Mouse (Mus musculus): Measurements from ENCODE around the gene AW011738. TPM values are rescaled to one million over a fixed set of nuclear protein-coding genes. Genes with fewer than 3 reads are reported as not detected.
A peak's percentile ranks its signal among the peaks of the same experiment; 100 is the strongest.

Gene AW011738
- polyA plus RNA-seq (2012): 0.13 and 0.15 TPM in 2 replicates

- H3K27me3 ChIP-seq (ENCODE audit: control insufficient read depth): peaks cover 70% of the 10 kb centered on the region
- H3K36me3 ChIP-seq (ENCODE audit: control insufficient read depth): no peaks in the 10 kb centered on the region
- H3K4me3 ChIP-seq (replicated peaks): peak within 1 kb of the TSS; percentile 64
- H3K4me1 ChIP-seq (ENCODE audit: control insufficient read depth): peaks cover 47% of the 10 kb centered on the region
- TF ChIP-seq GATA1 (IDR thresholded peaks at IDR 0.05; ENCODE audit: low read length) (no peak), TAL1 (IDR thresholded peaks at IDR 0.05; ENCODE audit: low read length) (no peak)
- H3K9me3 ChIP-seq (ENCODE audit: control insufficient read depth, low read length): peaks cover 10% of the 10 kb centered on the region; the same call in 1 of the 2 replicates
Measured at GRCm38 (mm10) chr4:156203001-156203412, at the start of gene AW011738. Gene AW011738, plus strand, starts transcription at chr4:156203304.

- TF ChIP-seq GATA1 (IDR thresholded peaks at IDR 0.05; ENCODE audit: low read length) (no peak), TAL1 (IDR thresholded peaks at IDR 0.05; ENCODE audit: low read length) (no peak)
- Histone ChIP-seq H3K9me3 (ENCODE audit: control insufficient read depth, low read length) (peaks cover 13% of the 10 kb centered on the region), H3K36me3 (ENCODE audit: control insufficient read depth) (no peaks in the 10 kb centered on the region), H3K27me3 (ENCODE audit: control insufficient read depth) (no peaks in the 10 kb centered on the region), H3K4me1 (ENCODE audit: control insufficient read depth) (no peaks in the 10 kb centered on the region), H3K4me3 (replicated peaks) (no peak overlapping the region)
Measured at GRCm38 (mm10) chr4:156154771-156155170, 48.3 kb upstream of the AW011738 start.

GRCm38 (mm10) chr4:156166477-156166876 lies 36.6 kb upstream of the AW011738 start:
- H3K36me3 ChIP-seq (ENCODE audit: control insufficient read depth): peaks cover 40% of the 10 kb centered on the region
- no peak overlapping the region for H3K4me3 ChIP-seq (replicated peaks)
- H3K9me3 ChIP-seq (ENCODE audit: control insufficient read depth, low read length): peaks cover 15% of the 10 kb centered on the region
- TF ChIP-seq TAL1 (IDR thresholded peaks at IDR 0.05; ENCODE audit: low read length): no peak
- no peak for TF ChIP-seq GATA1 (IDR thresholded peaks at IDR 0.05; ENCODE audit: low read length)
- H3K27me3 ChIP-seq (ENCODE audit: control insufficient read depth): no peaks in the 10 kb centered on the region
- no peaks in the 10 kb centered on the region for H3K4me1 ChIP-seq (ENCODE audit: control insufficient read depth)

GRCm38 (mm10) chr4:156168611-156169010 lies 34.5 kb upstream of the AW011738 start:
- Histone ChIP-seq H3K9me3 (ENCODE audit: control insufficient read depth, low read length) (no peaks in the 10 kb centered on the region), H3K36me3 (ENCODE audit: control insufficient read depth) (peaks cover 61% of the 10 kb centered on the region), H3K4me3 (replicated peaks) (no peak overlapping the region), H3K4me1 (ENCODE audit: control insufficient read depth) (no peaks in the 10 kb centered on the region), H3K27me3 (ENCODE audit: control insufficient read depth) (no peaks in the 10 kb centered on the region)
- TF ChIP-seq TAL1 (IDR thresholded peaks at IDR 0.05; ENCODE audit: low read length): no peak
- no peak for TF ChIP-seq GATA1 (IDR thresholded peaks at IDR 0.05; ENCODE audit: low read length)

GRCm38 (mm10) chr4:156169129-156169528 lies 34.0 kb upstream of the AW011738 start:
- Histone ChIP-seq H3K4me1 (ENCODE audit: control insufficient read depth) (no peaks in the 10 kb centered on the region), H3K27me3 (ENCODE audit: control insufficient read depth) (no peaks in the 10 kb centered on the region), H3K36me3 (ENCODE audit: control insufficient read depth) (peaks cover 66% of the 10 kb centered on the region), H3K4me3 (replicated peaks) (no peak overlapping the region), H3K9me3 (ENCODE audit: control insufficient read depth, low read length) (no peaks in the 10 kb centered on the region)
- no peak for TF ChIP-seq GATA1 (IDR thresholded peaks at IDR 0.05; ENCODE audit: low read length)
- TF ChIP-seq TAL1 (IDR thresholded peaks at IDR 0.05; ENCODE audit: low read length): no peak

GRCm38 (mm10) chr4:156171828-156172227 lies 31.3 kb upstream of the AW011738 start:
- H3K4me1 ChIP-seq (ENCODE audit: control insufficient read depth): no peaks in the 10 kb centered on the region
- H3K4me3 ChIP-seq (replicated peaks): no peak overlapping the region
- peaks cover 83% of the 10 kb centered on the region for H3K36me3 ChIP-seq (ENCODE audit: control insufficient read depth)
- TF ChIP-seq TAL1 (IDR thresholded peaks at IDR 0.05; ENCODE audit: low read length): no peak
- no peak for TF ChIP-seq GATA1 (IDR thresholded peaks at IDR 0.05; ENCODE audit: low read length)
- H3K9me3 ChIP-seq (ENCODE audit: control insufficient read depth, low read length): no peaks in the 10 kb centered on the region
- H3K27me3 ChIP-seq (ENCODE audit: control insufficient read depth): no peaks in the 10 kb centered on the region

- TF ChIP-seq TAL1 (IDR thresholded peaks at IDR 0.05; ENCODE audit: low read length) (no peak), GATA1 (IDR thresholded peaks at IDR 0.05; ENCODE audit: low read length) (no peak)
- Histone ChIP-seq H3K27me3 (ENCODE audit: control insufficient read depth) (no peaks in the 10 kb centered on the region), H3K9me3 (ENCODE audit: control insufficient read depth, low read length) (no peaks in the 10 kb centered on the region), H3K36me3 (ENCODE audit: control insufficient read depth) (peaks cover 62% of the 10 kb centered on the region), H3K4me3 (replicated peaks) (no peak overlapping the region), H3K4me1 (ENCODE audit: control insufficient read depth) (no peaks in the 10 kb centered on the region)
Measured at GRCm38 (mm10) chr4:156177630-156178029, 25.5 kb upstream of the AW011738 start.

GRCm38 (mm10) chr4:156183747-156184146 lies 19.4 kb upstream of the AW011738 start:
- Histone ChIP-seq H3K36me3 (ENCODE audit: control insufficient read depth) (peaks cover 6% of the 10 kb centered on the region), H3K4me3 (replicated peaks) (no peak overlapping the region), H3K9me3 (ENCODE audit: control insufficient read depth, low read length) (no peaks in the 10 kb centered on the region), H3K27me3 (ENCODE audit: control insufficient read depth) (peaks cover 9% of the 10 kb centered on the region), H3K4me1 (ENCODE audit: control insufficient read depth) (peaks cover 37% of the 10 kb centered on the region)
- no peak for TF ChIP-seq GATA1 (IDR thresholded peaks at IDR 0.05; ENCODE audit: low read length)
- TF ChIP-seq TAL1 (IDR thresholded peaks at IDR 0.05; ENCODE audit: low read length): no peak

GRCm38 (mm10) chr4:156184291-156184954 lies 18.7 kb upstream of the AW011738 start:
- Histone ChIP-seq H3K4me1 (ENCODE audit: control insufficient read depth) (peaks cover 43% of the 10 kb centered on the region), H3K4me3 (replicated peaks) (no peak overlapping the region), H3K27me3 (ENCODE audit: control insufficient read depth) (peaks cover 9% of the 10 kb centered on the region), H3K36me3 (ENCODE audit: control insufficient read depth) (no peaks in the 10 kb centered on the region; the same call in 1 of the 2 replicates), H3K9me3 (ENCODE audit: control insufficient read depth, low read length) (no peaks in the 10 kb centered on the region)
- TF ChIP-seq GATA1 (IDR thresholded peaks at IDR 0.05; ENCODE audit: low read length) (no peak), TAL1 (IDR thresholded peaks at IDR 0.05; ENCODE audit: low read length) (no peak)
